Mouse (Mus musculus) stomach, postnatal 0 days (tissue): ENCODE data around the gene Ndufs7.

ENCODE experiments used
- CTCF ChIP-seq: IDR thresholded peaks from 2 replicates; pipeline ENCODE4 v1.5.1; 2016; ENCODE audit warnings: antibody characterized with exemption, low read depth, mild to moderate bottlenecking, moderate library complexity
- EP300 ChIP-seq: optimal IDR thresholded peaks from 2 replicates; pipeline ENCODE3; 2016; ENCODE audit warnings: antibody characterized with exemption

- TF ChIP-seq EP300 (peak; percentile 89), CTCF (peak; percentile 83)
Measured at GRCm38 (mm10) chr10:80292251-80293146, 43.6 kb downstream of the Ndufs7 start, which contains the start of gene Rps15.
